Mouse (Mus musculus) limb, embryonic 15.5 days (tissue): Measurements from ENCODE around the gene Jak3. TPM values are rescaled to one million over a fixed set of nuclear protein-coding genes. Genes with fewer than 3 reads are reported as not detected.

Experiments
- ATAC-seq: fragments of 200-750 bp; cut with Nextera tagmentation; 2 replicates; pipeline ENCODE4 v1.8.0; 2017; ENCODE audit warnings: low read depth, moderate TSS enrichment; ENCODE audit not compliant: insufficient number of reproducible peaks, low FRiP score, low TSS enrichment
- H3K27ac ChIP-seq: fragments of 300-500 bp; sonication (generic); 2 replicates; pipeline ENCODE4 v1.5.1; 2015; ENCODE audit warnings: moderate library complexity, mild to moderate bottlenecking, inconsistent platforms
- H3K27me3 ChIP-seq: fragments of 300-500 bp; sonication (generic); 2 replicates; pipeline ENCODE4 v1.6.1; 2015; ENCODE audit warnings: inconsistent platforms
- H3K36me3 ChIP-seq: fragments of 300-500 bp; sonication (generic); 2 replicates; pipeline ENCODE4 v1.6.1; 2015; ENCODE audit warnings: inconsistent platforms
- H3K4me1 ChIP-seq: fragments of 300-500 bp; sonication (generic); 2 replicates; pipeline ENCODE4 v1.6.1; 2015; ENCODE audit warnings: inconsistent platforms
- H3K4me2 ChIP-seq: fragments of 300-500 bp; sonication (generic); 2 replicates; pipeline ENCODE4 v1.6.1; 2015; ENCODE audit warnings: mild to moderate bottlenecking, inconsistent platforms
- H3K4me3 ChIP-seq: fragments of 300-500 bp; sonication (generic); 2 replicates; pipeline ENCODE4 v1.5.1; 2015; ENCODE audit warnings: mild to moderate bottlenecking, inconsistent platforms
- H3K9ac ChIP-seq: fragments of 300-500 bp; sonication (generic); 2 replicates; pipeline ENCODE4 v1.6.1; 2015; ENCODE audit warnings: inconsistent platforms
- H3K9me3 ChIP-seq: fragments of 300-500 bp; sonication (generic); 2 replicates; pipeline ENCODE4 v1.6.1; 2016; ENCODE audit warnings: inconsistent platforms
- WGBS: fragments of 180-500 bp; shearing (Covaris S2); methylation state at CpG from one replicate; pipeline ENCODE4 v1.1.7; 2015; 5-methylcytosine and 5-hydroxymethylcytosine counted together
- polyA plus RNA-seq: library from polyadenylated mRNA; unstranded; fragments of >200 nt; fragmentation: Nextera tagmentation; extraction: Ambion mirVana; gene quantifications from 2 replicates; pipeline ENCODE4 v1.2.1, GENCODE M21; 2015

Gene Jak3
- polyA plus RNA-seq, 1 experiment from 2014 or later: 5.3 TPM

- no peak overlapping the region for H3K4me2 ChIP-seq
- no peak overlapping the region for H3K9ac ChIP-seq
- no peak overlapping the region for H3K27ac ChIP-seq
- no peak overlapping the region for H3K4me3 ChIP-seq
- WGBS: 55% methylated on average over 5 of the region's 5 CpGs
- ATAC-seq: no peak
- no peaks in the 10 kb centered on the region for H3K36me3 ChIP-seq
- peaks cover 33% of the 10 kb centered on the region for H3K4me1 ChIP-seq
- peaks cover 86% of the 10 kb centered on the region for H3K27me3 ChIP-seq
- no peaks in the 10 kb centered on the region for H3K9me3 ChIP-seq
Observed at GRCm38 (mm10) chr8:71667256-71667655, 8.8 kb upstream of the Jak3 start.

- Histone ChIP-seq H3K27ac (no peak overlapping the region), H3K9ac (no peak overlapping the region), H3K36me3 (no peaks in the 10 kb centered on the region), H3K4me1 (peaks cover 35% of the 10 kb centered on the region), H3K9me3 (no peaks in the 10 kb centered on the region), H3K4me2 (no peak overlapping the region), H3K4me3 (no peak overlapping the region), H3K27me3 (peaks cover 80% of the 10 kb centered on the region)
- ATAC-seq: no peak
- WGBS: 2% methylated on average over 21 of the region's 21 CpGs
Observed at GRCm38 (mm10) chr8:71668220-71668975, 7.7 kb upstream of the Jak3 start.

GRCm38 (mm10) chr8:71670198-71670597 lies 5.9 kb upstream of the Jak3 start:
- Histone ChIP-seq H3K9me3 (no peaks in the 10 kb centered on the region), H3K4me2 (peak overlapping the region; percentile 96), H3K9ac (no peak overlapping the region), H3K4me1 (peaks cover 35% of the 10 kb centered on the region), H3K36me3 (no peaks in the 10 kb centered on the region), H3K27me3 (peaks cover 67% of the 10 kb centered on the region), H3K27ac (no peak overlapping the region), H3K4me3 (peak overlapping the region; percentile 49)
- no peak for ATAC-seq
- WGBS: 15% methylated on average over 12 of the region's 12 CpGs

- peaks cover 36% of the 10 kb centered on the region for H3K4me1 ChIP-seq
Observed at GRCm38 (mm10) chr8:71670621-71671548, 5.2 kb upstream of the Jak3 start.

GRCm38 (mm10) chr8:71671549-71671965 lies 4.5 kb upstream of the Jak3 start, which contains the start of gene Unc13a:
Gene Unc13a, minus strand, starts transcription at chr8:71671757.
- Histone ChIP-seq H3K4me3 (peak within 1 kb of the TSS; percentile 49), H3K9me3 (no peaks in the 10 kb centered on the region), H3K4me1 (peaks cover 41% of the 10 kb centered on the region), H3K36me3 (no peaks in the 10 kb centered on the region), H3K4me2 (peak within 1 kb of the TSS; percentile 96), H3K27me3 (peaks cover 62% of the 10 kb centered on the region), H3K9ac (0 out of 2 replicates have a peak within 1 kb of the TSS, but pooled peaks have one; percentile 2), H3K27ac (no peak within 1 kb of the TSS)
- peak; percentile 38 for ATAC-seq
- under 1% methylated on average over 42 of the region's 42 CpGs for WGBS

More at GRCm38 (mm10) chr8:71670621-71671548, 5.2 kb upstream of the Jak3 start:
- WGBS: under 1% methylated on average over 54 of the region's 64 CpGs
- Histone ChIP-seq H3K4me2 (peak overlapping the region; percentile 96), H3K27ac (no peak overlapping the region), H3K9me3 (no peaks in the 10 kb centered on the region), H3K9ac (no peak overlapping the region), H3K27me3 (peaks cover 67% of the 10 kb centered on the region), H3K36me3 (no peaks in the 10 kb centered on the region), H3K4me3 (peak overlapping the region; percentile 49)
- ATAC-seq: peak; percentile 2; the same call in 1 of the 2 replicates

- H3K9me3 ChIP-seq: no peaks in the 10 kb centered on the region
- H3K4me3 ChIP-seq: peak overlapping the region; percentile 49; the same call in 1 of the 2 replicates
- peaks cover 60% of the 10 kb centered on the region for H3K27me3 ChIP-seq
- no peak for ATAC-seq
- no peaks in the 10 kb centered on the region for H3K36me3 ChIP-seq
- H3K4me2 ChIP-seq: peak overlapping the region; percentile 96
- WGBS: 50% methylated on average over 6 of the region's 6 CpGs
- H3K27ac ChIP-seq: no peak overlapping the region
- 0 out of 2 replicates have a peak overlapping the region, but pooled peaks have one; percentile 2 for H3K9ac ChIP-seq
- peaks cover 45% of the 10 kb centered on the region for H3K4me1 ChIP-seq
Observed at GRCm38 (mm10) chr8:71672168-71672735, 3.8 kb upstream of the Jak3 start.

GRCm38 (mm10) chr8:71674071-71674470 lies 2.0 kb upstream of the Jak3 start:
- no peaks in the 10 kb centered on the region for H3K36me3 ChIP-seq
- no peak for ATAC-seq
- H3K9me3 ChIP-seq: no peaks in the 10 kb centered on the region; the same call in 1 of the 2 replicates
- no peak overlapping the region for H3K27ac ChIP-seq
- H3K9ac ChIP-seq: no peak overlapping the region
- H3K4me2 ChIP-seq: no peak overlapping the region
- WGBS: 70% methylated on average over 2 of the region's 2 CpGs
- peaks cover 63% of the 10 kb centered on the region for H3K27me3 ChIP-seq
- H3K4me3 ChIP-seq: no peak overlapping the region
- H3K4me1 ChIP-seq: peaks cover 42% of the 10 kb centered on the region

GRCm38 (mm10) chr8:71675456-71676019 lies 558 bp upstream of the Jak3 start:
- H3K27me3 ChIP-seq: peaks cover 63% of the 10 kb centered on the region
- ATAC-seq: no peak
- H3K9me3 ChIP-seq: no peaks in the 10 kb centered on the region; the same call in 1 of the 2 replicates
- peak overlapping the region; percentile 86 for H3K4me2 ChIP-seq
- WGBS: 34% methylated on average over 9 of the region's 9 CpGs
- H3K9ac ChIP-seq: no peak overlapping the region
- H3K4me1 ChIP-seq: peaks cover 49% of the 10 kb centered on the region
- H3K36me3 ChIP-seq: no peaks in the 10 kb centered on the region
- H3K27ac ChIP-seq: peak overlapping the region; percentile 71
- peak overlapping the region; percentile 65 for H3K4me3 ChIP-seq

GRCm38 (mm10) chr8:71676803-71677202 lies 707 bp downstream of the Jak3 start:
- Histone ChIP-seq H3K4me1 (peaks cover 44% of the 10 kb centered on the region), H3K9ac (no peak overlapping the region), H3K27me3 (peaks cover 66% of the 10 kb centered on the region), H3K4me3 (peak overlapping the region; percentile 65), H3K9me3 (no peaks in the 10 kb centered on the region; the same call in 1 of the 2 replicates), H3K36me3 (no peaks in the 10 kb centered on the region), H3K27ac (peak overlapping the region; percentile 71), H3K4me2 (peak overlapping the region; percentile 86)
- no peak for ATAC-seq
- WGBS: 52% methylated on average over 9 of the region's 9 CpGs

GRCm38 (mm10) chr8:71677555-71677954 lies 1.5 kb downstream of the Jak3 start:
- no peaks in the 10 kb centered on the region for H3K36me3 ChIP-seq
- peaks cover 74% of the 10 kb centered on the region for H3K27me3 ChIP-seq
- peaks cover 38% of the 10 kb centered on the region for H3K4me1 ChIP-seq
- H3K4me3 ChIP-seq: no peak overlapping the region
- H3K4me2 ChIP-seq: no peak overlapping the region
- no peaks in the 10 kb centered on the region; the same call in 1 of the 2 replicates for H3K9me3 ChIP-seq
- no peak overlapping the region for H3K27ac ChIP-seq
- ATAC-seq: no peak
- H3K9ac ChIP-seq: no peak overlapping the region

GRCm38 (mm10) chr8:71678216-71678615 lies 2.1 kb downstream of the Jak3 start:
- no peak overlapping the region for H3K27ac ChIP-seq
- H3K4me3 ChIP-seq: no peak overlapping the region
- WGBS: 51% methylated on average over 4 of the region's 4 CpGs
- no peaks in the 10 kb centered on the region for H3K36me3 ChIP-seq
- H3K4me1 ChIP-seq: peaks cover 38% of the 10 kb centered on the region
- no peaks in the 10 kb centered on the region; the same call in 1 of the 2 replicates for H3K9me3 ChIP-seq
- H3K27me3 ChIP-seq: peaks cover 76% of the 10 kb centered on the region
- no peak overlapping the region for H3K4me2 ChIP-seq
- ATAC-seq: no peak
- H3K9ac ChIP-seq: no peak overlapping the region
